Mouse (Mus musculus) lung, postnatal 0 days (tissue): Measurements from ENCODE around the gene Vat1. TPM values are rescaled to one million over a fixed set of nuclear protein-coding genes. Genes with fewer than 3 reads are reported as not detected.

ENCODE experiments used
- ATAC-seq: fragments of 200-750 bp; cut with Nextera tagmentation; 2 replicates; pipeline ENCODE4 v1.8.0; 2017; ENCODE audit warnings: moderate library complexity
- DNase-seq: peaks from one replicate; pipeline ENCODE4 v3.0.0-alpha.2; 2016; ENCODE audit warnings: low spot score
- H3K27ac ChIP-seq: fragments of 300-500 bp; sonication (generic); 2 replicates; pipeline ENCODE4 v1.5.1; 2014; ENCODE audit warnings: antibody characterized with exemption, mild to moderate bottlenecking, low read length, mixed read lengths
- H3K27me3 ChIP-seq: fragments of 300-500 bp; sonication (generic); replicated peaks from 2 replicates; pipeline ENCODE4 v1.6.1; 2014; ENCODE audit warnings: low read length, mixed read lengths; ENCODE audit not compliant: insufficient read depth
- H3K36me3 ChIP-seq: fragments of 300-500 bp; sonication (generic); 2 replicates; pipeline ENCODE4 v1.6.1; 2014; ENCODE audit warnings: low read length, mixed read lengths; ENCODE audit not compliant: insufficient read depth
- H3K4me1 ChIP-seq: fragments of 300-500 bp; sonication (generic); 2 replicates; pipeline ENCODE4 v1.6.1; 2014; ENCODE audit warnings: antibody characterized with exemption, low read depth, low read length, mixed read lengths; ENCODE audit not compliant: insufficient read depth
- H3K4me2 ChIP-seq: fragments of 300-500 bp; sonication (generic); replicated peaks from 2 replicates; pipeline ENCODE4 v1.6.1; 2014; ENCODE audit warnings: low read depth, mild to moderate bottlenecking, low read length, moderate library complexity, mixed read lengths
- H3K4me3 ChIP-seq: fragments of 300-500 bp; sonication (generic); 2 replicates; pipeline ENCODE4 v1.5.1; 2014; ENCODE audit warnings: low read depth, low read length
- H3K9ac ChIP-seq: fragments of 300-500 bp; sonication (generic); replicated peaks from 2 replicates; pipeline ENCODE4 v1.6.1; 2014; ENCODE audit warnings: low read depth, mild to moderate bottlenecking
- H3K9me3 ChIP-seq: fragments of 300-500 bp; sonication (generic); 2 replicates; pipeline ENCODE4 v1.6.1; 2016; ENCODE audit warnings: low read length, mixed read lengths
- CTCF ChIP-seq: IDR thresholded peaks from 2 replicates; pipeline ENCODE4 v1.5.1; 2016; ENCODE audit warnings: antibody characterized with exemption, mild to moderate bottlenecking
- EP300 ChIP-seq: IDR thresholded peaks from 2 replicates; pipeline ENCODE4 v1.6.1; 2016; ENCODE audit warnings: antibody characterized with exemption, mild to moderate bottlenecking, control low read depth
- WGBS: fragments of 180-500 bp; shearing (Covaris S2); extraction: QIAGEN DNeasy Blood & Tissue Kit; methylation state at CpG from one replicate; pipeline ENCODE4 v1.1.7; 2014; 5-methylcytosine and 5-hydroxymethylcytosine counted together
- microRNA-seq: library from miRNA; unstranded; fragments of <30 nt; microRNA quantifications from one replicate; pipeline ENCODE4, GENCODE M21; 2016
- polyA plus RNA-seq: library from polyadenylated mRNA; unstranded; fragments of >200 nt; fragmentation: Nextera tagmentation; extraction: Ambion mirVana; gene quantifications from 2 replicates; pipeline ENCODE4 v1.2.1, GENCODE M21; 2015

The Vat1 gene
- polyA plus RNA-seq, 1 experiment from 2014 or later = 88.1 TPM

- no peaks in the 10 kb centered on the region for H3K27me3 ChIP-seq
- no peak overlapping the region for H3K27ac ChIP-seq
- DNase-seq (no peak), ATAC-seq (no peak)
- no peak overlapping the region for H3K4me3 ChIP-seq
- peaks cover 6% of the 10 kb centered on the region for H3K4me1 ChIP-seq
- H3K4me2 ChIP-seq = no peak overlapping the region
- no peaks in the 10 kb centered on the region for H3K36me3 ChIP-seq
- 60% methylated on average over 6 of the region's 6 CpGs for WGBS
- H3K9ac ChIP-seq = no peak overlapping the region
- TF ChIP-seq CTCF = no peak
- TF ChIP-seq EP300 = no peak
- H3K9me3 ChIP-seq = no peaks in the 10 kb centered on the region
Observed at GRCm38 (mm10) chr11:101418991-101419390, 47.0 kb downstream of the Vat1 start.

- H3K4me1 ChIP-seq = peaks cover 5% of the 10 kb centered on the region
- no peaks in the 10 kb centered on the region for H3K27me3 ChIP-seq
- peak within 1 kb of the TSS; percentile 83 for H3K4me2 ChIP-seq
- TF ChIP-seq EP300 (no peak), CTCF (no peak; the same call in 1 of the 2 replicates)
- peak within 1 kb of the TSS; percentile 81 for H3K4me3 ChIP-seq
- no peaks in the 10 kb centered on the region for H3K9me3 ChIP-seq
- WGBS = under 1% methylated on average over 45 of the region's 45 CpGs
- DNase-seq (peak; percentile 83), ATAC-seq (peak; percentile 88)
- peak within 1 kb of the TSS; percentile 79 for H3K9ac ChIP-seq
- peak within 1 kb of the TSS; percentile 62; the same call in 1 of the 2 replicates for H3K27ac ChIP-seq
- H3K36me3 ChIP-seq = no peaks in the 10 kb centered on the region; the same call in 1 of the 2 replicates
Observed at GRCm38 (mm10) chr11:101417101-101417855, 48.8 kb downstream of the Vat1 start, which contains the start of gene Aarsd1. Gene Aarsd1, minus strand, starts transcription at chr11:101417615.

- ATAC-seq (no peak), DNase-seq (no peak)
- H3K27ac ChIP-seq = peak overlapping the region; percentile 62; the same call in 1 of the 2 replicates
- peaks cover 2% of the 10 kb centered on the region; the same call in 1 of the 2 replicates for H3K36me3 ChIP-seq
- peak overlapping the region; percentile 79 for H3K9ac ChIP-seq
- TF ChIP-seq CTCF (no peak), EP300 (no peak)
- peaks cover 5% of the 10 kb centered on the region for H3K4me1 ChIP-seq
- 4% methylated on average over 11 of the region's 11 CpGs for WGBS
- H3K4me2 ChIP-seq = peak overlapping the region; percentile 83
- no peaks in the 10 kb centered on the region for H3K9me3 ChIP-seq
- peak overlapping the region; percentile 81 for H3K4me3 ChIP-seq
- H3K27me3 ChIP-seq = no peaks in the 10 kb centered on the region
Observed at GRCm38 (mm10) chr11:101416433-101417100, 49.5 kb downstream of the Vat1 start.

DNA sequence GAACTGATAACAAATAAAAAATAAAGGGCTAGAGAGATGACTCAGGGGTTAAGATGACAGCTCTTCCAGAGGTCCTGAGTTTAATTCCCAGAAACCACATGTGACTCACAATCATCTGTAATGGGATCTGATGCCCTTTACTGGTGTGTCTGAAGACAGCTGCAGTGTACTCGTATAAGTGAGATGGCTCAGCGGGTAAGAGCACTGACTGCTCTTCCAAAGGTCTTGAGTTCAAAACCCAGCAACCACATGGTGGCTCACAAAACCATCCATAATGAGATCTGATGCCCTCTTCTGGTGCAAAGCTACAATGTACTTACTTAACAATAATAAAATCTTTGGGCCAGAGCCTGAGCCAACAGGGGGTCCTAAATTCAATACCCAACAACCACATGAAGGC lies 50.7 kb downstream of the Vat1 start:
- Histone ChIP-seq H3K4me1 (peaks cover 5% of the 10 kb centered on the region), H3K36me3 (peaks cover 3% of the 10 kb centered on the region; the same call in 1 of the 2 replicates)

More for the DNA sequence above, 50.7 kb downstream of the Vat1 start:
- 81% methylated on average over 2 of the region's 2 CpGs for WGBS
- Histone ChIP-seq H3K9me3 (no peaks in the 10 kb centered on the region), H3K27me3 (no peaks in the 10 kb centered on the region), H3K9ac (no peak overlapping the region), H3K4me3 (no peak overlapping the region), H3K27ac (no peak overlapping the region), H3K4me2 (no peak overlapping the region)
- ATAC-seq (no peak), DNase-seq (no peak)
- TF ChIP-seq EP300 = no peak
- TF ChIP-seq CTCF = peak; percentile 9; the same call in 1 of the 2 replicates

Small RNAs within 50 kb of the gene (microRNA-seq; reads per million reads assigned to microRNA genes)
- gene Mir6929 = not detected

Other genes with a start within 250 kb of the Vat1 start
- 17.1 and 17.4 TPM in 2 replicates for gene Ezh1, start 239.8 kb downstream of the Vat1 start, polyA plus RNA-seq
- 759 and 834 TPM in 2 replicates for gene Ramp2, start 220.2 kb downstream of the Vat1 start, polyA plus RNA-seq
- 121 and 133 TPM in 2 replicates for gene Vps25, start 212.5 kb downstream of the Vat1 start, polyA plus RNA-seq
- gene Wnk4, start 205.7 kb downstream of the Vat1 start, polyA plus RNA-seq = 10.6 and 14.6 TPM in 2 replicates
- gene Cntd1, start 187.2 kb downstream of the Vat1 start, polyA plus RNA-seq = 1.1 TPM in 2 replicates
- 159 and 166 TPM in 2 replicates for gene Coa3, start 187.1 kb downstream of the Vat1 start, polyA plus RNA-seq
- gene Becn1, start 163.9 kb downstream of the Vat1 start, polyA plus RNA-seq = 149 and 152 TPM in 2 replicates
- gene Psme3, start 150.0 kb downstream of the Vat1 start, polyA plus RNA-seq = 44.1 and 47.4 TPM in 2 replicates
- gene Aoc2, start 141.2 kb downstream of the Vat1 start, polyA plus RNA-seq = 0.44 and 0.45 TPM in 2 replicates
- 1.6 and 1.9 TPM in 2 replicates for gene Aoc3, start 135.6 kb downstream of the Vat1 start, polyA plus RNA-seq
- 0.07 TPM in 1 of 2 replicates, not detected in the other for gene G6pc, start 98.7 kb downstream of the Vat1 start, polyA plus RNA-seq
- gene Aarsd1, start 48.6 kb downstream of the Vat1 start, polyA plus RNA-seq = 26.5 and 27.0 TPM in 2 replicates
- gene Gm27029, start 41.4 kb downstream of the Vat1 start, polyA plus RNA-seq = 2.6 and 2.9 TPM in 2 replicates
- 14.3 and 15.5 TPM in 2 replicates for gene Rundc1, start 41.1 kb downstream of the Vat1 start, polyA plus RNA-seq
- gene Ptges3l, start 40.9 kb downstream of the Vat1 start, polyA plus RNA-seq = 6.5 and 7.3 TPM in 2 replicates
- gene Rpl27, start 23.9 kb downstream of the Vat1 start, polyA plus RNA-seq = 221 and 251 TPM in 2 replicates
- 48.1 and 50.6 TPM in 2 replicates for gene Ifi35, start 17.8 kb downstream of the Vat1 start, polyA plus RNA-seq
- 7.5 and 9.4 TPM in 2 replicates for gene Rnd2, start 1.2 kb downstream of the Vat1 start, polyA plus RNA-seq
- gene Brca1, start 85.7 kb upstream of the Vat1 start, polyA plus RNA-seq = 0.42 and 1.5 TPM in 2 replicates
- 57.2 and 58.7 TPM in 2 replicates for gene Nbr1, start 85.9 kb upstream of the Vat1 start, polyA plus RNA-seq
- gene Tmem106a, start 116.0 kb upstream of the Vat1 start, polyA plus RNA-seq = 7.6 TPM in 2 replicates
- gene Gm11634, start 133.0 kb upstream of the Vat1 start, polyA plus RNA-seq = not detected in 2 replicates
- gene Rdm1, start 161.0 kb upstream of the Vat1 start, polyA plus RNA-seq = 20.1 and 34.1 TPM in 2 replicates
- gene Arl4d, start 199.3 kb upstream of the Vat1 start, polyA plus RNA-seq = 25.2 and 33.1 TPM in 2 replicates